Mouse (Mus musculus): ENCODE results near the gene Abcc1.

The Abcc1 gene

GRCm38 (mm10) chr16:14361362-14362098 lies at the start of gene Abcc1:
Gene Abcc1, plus strand, starts transcription at chr16:14361558.
- in situ Hi-C loops (cut with MboI, MseI) = loop anchor here (5.0 kb wide), 1 partner anchor 44 kb away; the partner anchor contains the start of gene Fopnl

- in situ Hi-C loops (cut with MboI, MseI) = loop anchor here (10.0 kb wide), 1 partner anchor 148 kb away; the partner anchor contains the start of genes Marf1 and Nde1
Observed at GRCm38 (mm10) chr16:14312914-14313313, 48.4 kb upstream of the Abcc1 start.

DNA sequence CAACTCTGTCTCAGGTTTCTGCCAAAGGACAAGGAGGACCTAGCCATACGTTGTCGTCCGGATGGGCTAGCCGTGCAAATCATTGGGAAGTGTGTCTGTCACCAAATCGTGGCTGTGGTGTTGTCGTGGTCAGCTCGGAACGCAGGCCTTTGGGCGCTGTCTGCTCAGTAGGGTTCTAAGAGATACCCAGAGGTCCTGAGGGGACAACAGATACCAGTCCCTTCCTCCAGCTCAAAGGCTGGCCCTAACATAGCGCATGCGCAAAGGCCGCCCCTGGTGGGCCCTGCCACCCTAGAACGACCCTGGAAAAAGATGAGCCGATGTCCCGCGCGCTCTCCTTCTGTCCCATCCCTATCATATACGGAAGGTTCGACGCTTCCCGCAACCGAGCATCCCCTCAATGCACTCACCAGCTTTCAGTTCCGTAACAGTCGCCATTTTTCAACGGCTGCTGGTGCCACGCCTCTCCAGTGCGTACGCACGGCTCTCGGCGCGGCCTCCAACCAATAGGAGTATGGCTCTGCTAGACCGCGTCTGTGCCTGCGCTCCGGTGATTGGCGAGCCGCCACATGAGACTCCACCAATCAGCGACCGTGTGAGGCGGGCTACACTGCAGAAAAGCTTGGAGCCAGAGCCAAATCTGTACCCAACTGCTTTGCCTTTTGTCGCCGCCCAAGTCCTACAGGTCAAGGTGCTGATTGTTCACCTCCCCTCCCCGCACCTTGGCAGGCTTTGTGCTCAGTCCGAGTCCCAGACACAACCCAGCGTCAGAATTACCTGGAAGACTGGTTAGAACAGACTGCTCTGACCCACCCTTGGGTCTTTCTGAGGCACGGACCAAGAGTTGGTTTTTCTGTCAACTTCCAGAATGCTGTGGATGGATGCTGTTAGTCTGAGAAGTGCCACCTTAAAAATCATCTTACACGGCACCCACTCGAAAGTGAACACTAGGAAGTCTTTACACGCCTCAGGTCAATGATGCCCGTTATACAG lies 44.2 kb upstream of the Abcc1 start, which contains the start of gene Fopnl:
Gene Fopnl (minus strand): TSS at position 522 of the 993 bp plus-strand sequence.
- in situ Hi-C loops (cut with MboI, MseI) = loop anchor here (5.0 to 10.0 kb wide), 2 partner anchors 45 to 152 kb away; partner anchors contain the start of genes Abcc1, Marf1 and Nde1

- in situ Hi-C loops (cut with MboI, MseI) = loop anchor here (5.0 to 10.0 kb wide), 2 partner anchors 43 to 155 kb away; partner anchors contain the start of genes Abcc1, Marf1 and Nde1
Observed at GRCm38 (mm10) chr16:14319681-14320080, 41.7 kb upstream of the Abcc1 start.

GRCm38 (mm10) chr16:14320494-14320893 lies 40.9 kb upstream of the Abcc1 start:
- in situ Hi-C loops (cut with MboI, MseI) = no loop called here

DNA sequence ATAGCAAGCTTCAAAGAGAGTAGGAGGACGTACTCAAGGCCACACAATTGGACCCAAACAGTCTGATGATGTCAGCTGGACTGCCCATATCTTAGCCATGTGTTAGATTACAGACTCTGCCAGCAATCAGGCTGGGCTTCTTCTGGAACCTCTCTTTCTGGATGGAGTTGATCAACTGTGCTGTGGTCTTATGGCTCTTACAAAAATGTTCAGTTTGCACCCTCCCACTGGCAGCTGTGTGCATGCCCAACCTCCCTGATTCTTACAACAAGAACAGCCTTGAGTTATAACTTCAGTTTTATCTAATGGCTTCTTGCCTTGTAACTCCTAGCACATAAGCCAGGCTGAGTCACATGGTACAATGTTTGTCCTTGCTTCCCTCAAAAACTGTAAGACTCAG lies 33.2 kb upstream of the Abcc1 start:
- in situ Hi-C loops (cut with MboI, MseI) = no loop called here

DNA sequence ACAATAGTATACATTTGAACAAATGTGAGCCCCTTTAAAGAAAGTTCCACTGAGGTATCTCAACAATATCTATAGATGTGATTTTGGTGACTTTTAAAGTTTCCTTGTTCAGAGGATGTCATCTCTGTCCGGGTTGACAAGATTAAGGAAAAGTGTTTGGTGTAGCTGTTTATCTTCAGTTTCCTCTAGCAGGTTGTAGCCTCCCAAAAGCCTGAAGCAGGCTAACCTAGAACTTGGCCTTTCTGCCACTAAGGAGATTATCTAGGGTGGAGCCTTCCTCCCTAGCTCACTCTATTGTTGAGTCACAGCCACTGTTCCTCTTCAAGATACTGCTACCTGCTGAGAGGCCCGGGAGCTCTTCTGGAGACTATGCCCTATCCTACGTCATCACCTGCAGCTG lies 16.4 kb upstream of the Abcc1 start:
- in situ Hi-C loops (cut with MboI, MseI) = no loop called here

DNA sequence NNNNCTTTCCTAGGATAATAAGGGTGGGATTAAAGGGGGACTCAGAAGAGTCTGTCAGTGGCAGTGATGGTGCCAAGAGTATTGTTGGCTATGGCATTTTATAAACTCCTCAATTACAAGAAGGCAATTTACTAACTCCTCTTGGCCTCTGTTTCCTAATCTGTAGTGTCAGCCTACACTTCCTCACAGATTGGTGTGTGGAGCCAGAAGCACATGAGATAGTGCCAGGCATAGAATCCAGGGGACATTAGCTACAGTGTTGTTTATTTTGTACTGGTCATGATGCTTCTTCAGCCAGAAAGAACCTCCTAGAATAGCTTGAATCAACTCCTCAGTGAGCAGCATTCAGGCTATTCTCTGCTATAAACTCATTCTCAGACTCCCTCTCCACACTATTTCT lies 9.8 kb upstream of the Abcc1 start:
- in situ Hi-C loops (cut with MboI, MseI) = no loop called here

- in situ Hi-C loops (cut with MboI, MseI) = no loop called here
Observed at GRCm38 (mm10) chr16:14352234-14352633, 9.1 kb upstream of the Abcc1 start.

- in situ Hi-C loops (cut with MboI, MseI) = no loop called here
Observed at GRCm38 (mm10) chr16:14352663-14353062, 8.7 kb upstream of the Abcc1 start.

- in situ Hi-C loops (cut with MboI, MseI) = no loop called here
Observed at GRCm38 (mm10) chr16:14357859-14358258, 3.5 kb upstream of the Abcc1 start.

DNA sequence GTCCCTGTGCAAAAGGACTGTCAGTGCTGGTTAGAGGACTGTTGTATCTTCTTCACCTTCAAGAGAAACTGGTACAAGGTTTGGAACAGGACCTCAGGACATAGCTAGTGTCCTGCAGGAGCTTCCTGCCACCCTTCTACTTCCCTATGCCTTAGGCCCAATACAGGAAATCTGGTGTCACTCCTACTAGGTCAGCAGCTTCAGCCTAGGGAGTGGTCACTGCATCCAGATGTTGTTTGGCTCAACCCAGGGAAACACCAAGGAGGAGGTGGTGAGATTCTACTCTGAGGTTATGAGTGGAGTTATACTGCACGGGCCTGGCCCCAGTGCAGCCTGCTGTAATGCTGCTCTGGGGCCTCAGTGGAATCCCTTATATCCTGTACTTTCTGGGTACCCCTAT lies 2.8 kb upstream of the Abcc1 start:
- in situ Hi-C loops (cut with MboI, MseI) = no loop called here

DNA sequence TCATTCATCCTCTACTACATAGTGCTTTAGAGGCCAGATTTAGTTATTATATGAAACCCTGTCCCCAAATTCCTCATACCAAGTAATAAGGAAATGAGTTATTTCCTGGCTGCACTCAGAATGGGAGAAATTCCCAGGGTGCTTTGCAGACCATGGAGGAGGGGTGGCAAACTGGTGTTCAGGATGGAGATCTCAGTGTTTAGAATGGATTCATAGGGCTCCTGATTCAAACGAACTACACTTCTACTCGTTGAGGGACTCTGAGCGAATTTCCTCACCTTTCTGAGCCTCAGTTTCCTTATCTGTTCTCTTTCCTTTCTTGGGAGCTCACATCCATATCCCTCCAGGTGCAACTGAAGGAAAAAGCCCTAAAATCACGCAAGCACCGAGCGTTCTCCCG lies 427 bp upstream of the Abcc1 start:
- in situ Hi-C loops (cut with MboI, MseI) = loop anchor here (5.0 kb wide), 1 partner anchor 44 kb away; the partner anchor contains the start of gene Fopnl

DNA sequence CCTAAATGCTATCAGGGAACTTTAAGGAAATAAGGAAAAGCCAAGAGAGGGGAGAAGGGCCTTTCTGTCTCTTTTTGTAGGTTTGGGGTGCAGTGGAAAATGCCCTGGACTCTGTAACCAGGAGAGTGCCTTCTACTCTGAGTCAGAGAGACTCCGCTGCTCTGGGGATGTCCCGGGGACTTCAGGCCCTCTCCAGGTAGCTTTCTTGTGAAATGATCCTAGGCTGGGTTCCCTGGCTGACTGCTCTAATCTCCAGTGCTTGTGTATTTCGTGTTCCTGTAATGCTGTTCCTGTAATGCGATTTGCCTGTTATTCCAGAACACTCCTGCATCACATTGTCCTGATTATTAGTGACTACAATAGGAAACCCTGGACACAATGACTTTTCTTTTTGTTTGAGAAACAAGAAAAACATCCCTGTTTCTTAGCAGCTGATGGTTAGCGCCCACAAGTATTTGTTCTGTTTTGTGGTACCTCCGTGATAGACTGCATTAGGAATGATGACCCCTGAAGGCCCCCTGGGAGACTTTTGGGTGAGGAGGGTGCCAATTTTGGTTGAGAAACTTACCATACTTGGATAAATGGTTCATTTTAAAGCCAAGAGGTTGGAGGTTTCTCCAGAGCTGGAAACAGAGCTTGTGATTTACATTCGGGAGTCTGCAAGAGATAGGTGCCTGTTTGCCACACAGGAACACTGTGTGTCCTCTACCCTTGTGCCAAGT lies 902 bp downstream of the Abcc1 start:
- in situ Hi-C loops (cut with MboI, MseI) = loop anchor here (5.0 kb wide), 1 partner anchor 45 kb away; the partner anchor contains the start of gene Fopnl

DNA sequence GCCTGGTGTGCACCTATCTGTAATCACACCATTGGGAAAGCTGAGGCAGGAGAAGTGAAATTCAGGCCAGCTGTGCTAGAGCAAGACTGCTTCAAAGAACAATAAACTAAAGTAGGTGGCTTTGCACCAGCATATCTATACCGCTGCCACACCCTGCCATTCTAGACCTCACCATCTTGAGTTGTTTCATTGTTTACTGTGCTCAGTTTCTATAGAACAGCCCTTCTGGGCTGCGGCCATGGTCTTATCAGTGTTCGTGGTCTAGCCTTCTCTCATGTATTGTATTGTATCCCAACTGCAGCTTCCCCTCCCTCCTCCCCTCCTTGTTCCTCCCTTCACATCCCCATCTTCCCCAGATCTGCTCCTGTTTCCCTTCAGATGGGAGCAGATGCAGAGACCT lies 2.1 kb downstream of the Abcc1 start:
- in situ Hi-C loops (cut with MboI, MseI) = loop anchor here (5.0 kb wide), 1 partner anchor 46 kb away; the partner anchor contains the start of gene Fopnl

DNA sequence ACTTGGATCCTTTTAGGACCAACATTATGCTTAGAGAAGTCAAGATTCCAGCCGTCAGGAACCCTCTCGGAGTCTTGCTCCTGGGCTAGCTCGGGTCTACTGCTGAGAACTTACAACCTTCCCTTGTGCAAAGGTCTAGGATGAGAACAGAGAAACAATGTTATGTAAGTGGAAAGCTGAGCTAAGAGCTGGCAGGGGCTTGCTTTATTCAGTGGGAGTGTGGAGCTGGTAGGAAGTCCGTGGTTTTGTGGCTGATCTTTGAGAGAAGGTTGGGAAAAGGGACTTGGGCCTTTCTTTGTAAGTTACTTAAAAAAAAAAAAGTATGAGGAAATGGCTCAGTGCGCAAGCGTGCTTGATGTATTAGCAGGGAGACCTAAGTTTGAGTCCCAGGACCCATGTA lies 2.7 kb downstream of the Abcc1 start:
- in situ Hi-C loops (cut with MboI, MseI) = loop anchor here (5.0 kb wide), 1 partner anchor 47 kb away; the partner anchor contains the start of gene Fopnl

GRCm38 (mm10) chr16:14365457-14365856 lies 4.1 kb downstream of the Abcc1 start:
- in situ Hi-C loops (cut with MboI, MseI) = no loop called here

- in situ Hi-C loops (cut with MboI, MseI) = no loop called here
Observed at GRCm38 (mm10) chr16:14366017-14366416, 4.7 kb downstream of the Abcc1 start.

DNA sequence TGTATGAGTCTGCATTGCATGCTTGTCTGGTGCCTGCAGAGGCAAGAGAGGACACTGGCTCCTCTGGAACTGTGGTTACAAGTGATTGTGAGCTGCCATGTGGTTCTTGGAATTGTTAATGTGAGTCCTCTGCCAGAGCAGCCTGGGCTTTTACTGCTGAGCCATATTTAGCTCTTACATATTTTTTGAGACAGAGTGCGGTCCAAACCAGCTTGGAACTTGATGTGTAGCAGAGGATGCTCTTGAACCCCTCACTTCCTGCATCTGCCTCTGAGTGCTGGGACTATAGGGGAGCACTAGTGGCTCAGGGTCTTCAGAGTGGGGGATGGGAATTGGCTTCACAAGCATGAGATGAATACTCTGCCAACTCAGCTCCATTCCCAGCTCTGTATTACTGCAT lies 10.0 kb downstream of the Abcc1 start:
- in situ Hi-C loops (cut with MboI, MseI) = no loop called here

DNA sequence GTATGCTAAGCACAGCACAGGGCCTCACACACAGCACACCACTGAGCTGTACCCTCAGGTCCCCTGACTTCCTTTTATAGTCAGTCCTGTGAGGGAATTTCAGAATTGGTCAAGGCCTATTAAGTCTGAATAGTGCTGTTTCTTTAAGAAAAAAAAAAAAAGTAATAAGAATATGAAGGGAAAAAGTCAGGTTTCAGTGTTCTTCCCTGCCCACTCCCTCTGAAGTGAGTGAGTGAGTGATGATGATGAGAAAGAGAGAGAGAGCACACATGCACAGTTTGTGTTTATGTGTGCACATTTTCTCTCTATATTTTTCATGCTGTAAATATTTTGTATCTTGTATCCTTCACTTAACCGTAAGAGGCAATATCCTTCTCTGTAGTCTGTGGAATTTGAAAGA lies 11.0 kb downstream of the Abcc1 start:
- in situ Hi-C loops (cut with MboI, MseI) = no loop called here

DNA sequence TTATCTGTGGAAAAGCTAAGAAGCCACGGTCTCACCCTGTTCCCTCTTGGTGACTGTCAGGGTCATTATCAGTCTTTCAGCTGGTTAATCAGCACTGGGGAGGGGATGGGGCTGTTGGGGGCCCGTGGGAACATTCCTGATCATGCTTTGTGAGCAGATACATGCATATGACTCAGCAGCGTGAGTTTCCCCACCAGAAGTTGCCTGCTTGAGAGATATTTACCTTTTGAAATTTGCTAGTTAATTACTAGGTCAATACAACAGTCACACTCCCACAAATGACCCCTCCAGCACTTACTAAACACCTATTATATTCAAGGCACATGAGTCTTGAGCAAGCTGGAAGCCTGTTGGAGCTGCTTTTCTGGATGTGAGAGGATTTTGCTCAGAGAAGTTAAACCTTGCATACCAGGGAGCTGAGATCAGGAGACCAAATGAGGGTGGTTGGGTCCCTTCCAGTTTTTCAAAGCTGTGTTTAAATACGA lies 11.5 kb downstream of the Abcc1 start:
- in situ Hi-C loops (cut with MboI, MseI) = no loop called here

Measured in regulatory T cell (primary cell).